Mouse (Mus musculus): Measurements from ENCODE around the gene Plekhm3. TPM values are rescaled to one million over a fixed set of nuclear protein-coding genes. Genes with fewer than 3 reads are reported as not detected.
A peak's percentile ranks its signal among the peaks of the same experiment; 100 is the strongest.

Plekhm3 gene
- total RNA-seq, 1 experiment, result 9.8 TPM

DNA sequence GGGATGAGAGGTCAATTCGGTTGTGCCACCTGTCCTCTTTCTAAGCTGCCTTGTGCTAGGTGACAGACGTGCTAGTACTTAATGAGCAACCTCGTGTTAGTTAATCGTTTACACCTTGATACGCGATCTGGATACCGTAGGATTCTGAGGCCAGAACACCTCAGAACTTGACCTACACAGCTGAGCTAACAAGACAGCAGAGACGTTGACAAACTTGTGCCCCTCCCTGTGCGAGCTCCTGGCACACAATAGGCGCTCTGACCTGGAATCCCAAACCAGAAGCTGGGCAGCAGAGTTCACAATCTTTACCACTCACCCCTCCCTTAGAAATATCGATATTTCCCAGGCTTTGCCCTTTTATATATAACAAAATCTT, 218.5 kb downstream of the Plekhm3 start:
- in situ Hi-C loops (cut with MboI; ENCODE audit: low sequenced_read_pairs in 2 of 2, unreplicated experiment in 2 of 2), result no loop called here
- peaks cover 24% of the 10 kb centered on the region for H3K36me3 ChIP-seq (ENCODE audit: control insufficient read depth, insufficient read depth, low read length, poor library complexity, severe bottlenecking)
- DNase-seq (ENCODE audit: low read depth, low spot score), result no peak
- H3K9me3 ChIP-seq (ENCODE audit: control insufficient read depth, insufficient read depth, low read depth, low read length), result no peaks in the 10 kb centered on the region
- H3K4me1 ChIP-seq (ENCODE audit: control insufficient read depth in 2 of 2, insufficient read depth in 2 of 2, low read length in 2 of 2, poor library complexity in 1 of 2), result peaks cover 5 to 7% of the 10 kb centered on the region in 2 experiments; a peak in 3 of 4 replicates
- peak overlapping the region; percentile 63 to 80 for H3K4me3 ChIP-seq (ENCODE audit: insufficient read depth in 1 of 2, low read depth in 1 of 2, low read length in 2 of 2, poor library complexity in 1 of 2, severe bottlenecking in 1 of 2)
- no peak overlapping the region for H3K27ac ChIP-seq (ENCODE audit: insufficient read depth, low read depth, low read length, poor library complexity, severe bottlenecking)
- no peak for TF ChIP-seq MAFK (IDR thresholded peaks at IDR 0.05; ENCODE audit: insufficient read depth, low read depth, low read length)
- TF ChIP-seq ZC3H11A (IDR thresholded peaks at IDR 0.05; ENCODE audit: borderline replicate concordance, low read depth, low read length), result no peak
- peak overlapping the region; percentile 80 for H3K9ac ChIP-seq (ENCODE audit: insufficient read depth, low read depth, low read length, poor library complexity, severe bottlenecking)

DNA sequence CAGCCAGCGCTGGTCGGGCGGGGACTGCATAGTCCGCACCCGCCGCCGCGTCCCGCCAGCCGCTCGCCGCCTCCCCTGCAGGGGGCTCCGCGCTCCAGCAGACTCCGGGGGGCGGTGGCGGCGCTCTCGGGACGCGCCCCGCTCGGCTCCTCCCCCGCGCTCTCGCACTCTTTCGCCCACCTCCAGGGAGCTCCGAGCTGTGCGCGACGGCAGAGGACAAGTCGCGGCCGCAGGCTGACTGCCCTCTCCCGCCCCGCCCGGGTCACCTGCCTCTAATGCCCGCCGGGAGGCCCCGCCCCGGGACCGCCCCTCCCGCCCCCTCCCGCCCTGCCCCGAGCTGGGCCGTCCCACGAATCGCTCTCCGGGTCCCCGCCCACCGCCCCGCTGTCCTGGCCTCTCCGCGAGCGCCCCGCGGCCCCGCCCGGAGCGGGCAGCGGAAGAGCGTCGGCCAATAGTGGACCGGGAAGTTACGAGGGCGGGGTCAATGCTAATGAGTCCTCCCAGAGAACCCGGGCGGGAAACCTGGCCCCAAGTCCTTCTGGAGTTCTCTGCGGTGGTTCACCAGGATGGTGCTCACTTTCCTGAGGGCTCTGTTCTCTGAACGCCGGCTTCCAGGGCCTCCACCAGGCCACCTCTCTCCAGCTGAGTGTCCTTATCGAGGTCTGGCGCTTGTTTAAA, 219.0 kb downstream of the Plekhm3 start, which contains the start of gene Fzd5:
Gene Fzd5, minus strand, starts transcription at position 250 of the 678 bp plus-strand sequence.
- peaks cover 24% of the 10 kb centered on the region for H3K36me3 ChIP-seq (ENCODE audit: control insufficient read depth, insufficient read depth, low read length, poor library complexity, severe bottlenecking)
- H3K9ac ChIP-seq (ENCODE audit: insufficient read depth, low read depth, low read length, poor library complexity, severe bottlenecking), result peak within 1 kb of the TSS; percentile 93
- TF ChIP-seq ZC3H11A (IDR thresholded peaks at IDR 0.05; ENCODE audit: borderline replicate concordance, low read depth, low read length), result no peak
- TF ChIP-seq CHD2 (IDR thresholded peaks at IDR 0.05; ENCODE audit: low read depth, low read length), result no peak
- no peak; the same call in none of the 2 replicates for TF ChIP-seq HCFC1 (IDR thresholded peaks at IDR 0.05; ENCODE audit: borderline replicate concordance, insufficient read depth, low read length)
- TF ChIP-seq MAFK (IDR thresholded peaks at IDR 0.05; ENCODE audit: insufficient read depth, low read depth, low read length), result no peak
- no peak for TF ChIP-seq ZNF384 (IDR thresholded peaks at IDR 0.05; ENCODE audit: low read depth, low read length)
- in situ Hi-C loops (cut with MboI; ENCODE audit: low sequenced_read_pairs in 2 of 2, unreplicated experiment in 2 of 2), result no loop called here
- no peaks in the 10 kb centered on the region for H3K9me3 ChIP-seq (ENCODE audit: control insufficient read depth, insufficient read depth, low read depth, low read length)
- H3K4me3 ChIP-seq (ENCODE audit: insufficient read depth in 1 of 2, low read depth in 1 of 2, low read length in 2 of 2, poor library complexity in 1 of 2, severe bottlenecking in 1 of 2), result peak within 1 kb of the TSS; percentile 97 to 98
- peak within 1 kb of the TSS; percentile 73 for H3K27ac ChIP-seq (ENCODE audit: insufficient read depth, low read depth, low read length, poor library complexity, severe bottlenecking)
- H3K4me1 ChIP-seq (ENCODE audit: control insufficient read depth in 2 of 2, insufficient read depth in 2 of 2, low read length in 2 of 2, poor library complexity in 1 of 2), result peaks cover 5 to 7% of the 10 kb centered on the region in 2 experiments; a peak in 3 of 4 replicates
- peak; percentile 92 for DNase-seq (ENCODE audit: low read depth, low spot score)

DNA sequence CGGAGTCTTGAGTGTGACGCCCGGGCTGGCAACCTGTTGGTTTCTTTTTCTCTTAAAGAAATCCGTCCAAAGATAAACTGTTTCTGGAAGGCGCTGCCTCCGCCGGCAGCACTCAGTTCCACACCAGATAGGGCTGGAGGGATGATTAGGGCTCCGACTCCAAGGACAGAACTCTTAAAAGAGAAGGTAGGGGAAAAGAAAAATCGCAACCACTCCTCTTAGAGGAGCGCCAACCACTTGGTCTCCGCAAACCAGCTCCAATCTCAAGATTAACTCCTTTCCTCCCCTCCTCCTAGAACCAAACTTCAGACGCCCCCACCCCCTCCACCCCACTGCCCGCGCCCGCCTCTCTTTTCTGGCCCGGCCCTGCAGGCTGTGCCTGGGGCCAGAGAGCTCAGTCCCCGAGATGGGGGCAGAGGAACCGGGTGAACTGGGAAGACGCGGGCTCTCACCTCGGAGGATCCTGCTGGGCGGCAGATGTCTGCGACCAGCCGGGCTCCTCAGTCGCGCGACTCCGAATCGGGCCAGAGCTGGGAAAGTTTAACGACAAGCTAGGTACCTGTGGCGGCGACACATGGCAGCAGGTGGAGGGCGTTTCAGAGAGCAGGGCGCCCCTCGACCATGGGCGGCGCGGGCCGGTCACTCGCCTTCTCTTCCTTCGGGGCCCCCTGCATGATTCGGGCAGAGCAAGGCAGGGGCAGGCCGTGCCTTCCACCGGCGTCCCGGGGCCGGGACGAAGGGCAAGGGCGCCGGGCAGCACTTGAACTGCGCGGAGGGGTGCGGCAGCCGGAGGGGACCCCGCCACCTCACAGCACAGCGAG, 219.7 kb downstream of the Plekhm3 start:
- H3K36me3 ChIP-seq (ENCODE audit: control insufficient read depth, insufficient read depth, low read length, poor library complexity, severe bottlenecking), result peaks cover 27% of the 10 kb centered on the region
- no peaks in the 10 kb centered on the region for H3K9me3 ChIP-seq (ENCODE audit: control insufficient read depth, insufficient read depth, low read depth, low read length)
- peak overlapping the region; percentile 97 to 98 for H3K4me3 ChIP-seq (ENCODE audit: insufficient read depth in 1 of 2, low read depth in 1 of 2, low read length in 2 of 2, poor library complexity in 1 of 2, severe bottlenecking in 1 of 2)
- peak overlapping the region; percentile 73 for H3K27ac ChIP-seq (ENCODE audit: insufficient read depth, low read depth, low read length, poor library complexity, severe bottlenecking)
- no peak for DNase-seq (ENCODE audit: low read depth, low spot score)
- in situ Hi-C loops (cut with MboI; ENCODE audit: low sequenced_read_pairs in 2 of 2, unreplicated experiment in 2 of 2), result no loop called here
- H3K9ac ChIP-seq (ENCODE audit: insufficient read depth, low read depth, low read length, poor library complexity, severe bottlenecking), result peak overlapping the region; percentile 93
- no peak; the same call in 1 of the 2 replicates for TF ChIP-seq HCFC1 (IDR thresholded peaks at IDR 0.05; ENCODE audit: borderline replicate concordance, insufficient read depth, low read length)
- no peak for TF ChIP-seq ZNF384 (IDR thresholded peaks at IDR 0.05; ENCODE audit: low read depth, low read length)
- no peak for TF ChIP-seq CHD2 (IDR thresholded peaks at IDR 0.05; ENCODE audit: low read depth, low read length)
- TF ChIP-seq MAFK (IDR thresholded peaks at IDR 0.05; ENCODE audit: insufficient read depth, low read depth, low read length), result no peak
- no peak for TF ChIP-seq ZC3H11A (IDR thresholded peaks at IDR 0.05; ENCODE audit: borderline replicate concordance, low read depth, low read length)
- H3K4me1 ChIP-seq (ENCODE audit: control insufficient read depth in 2 of 2, insufficient read depth in 2 of 2, low read length in 2 of 2, poor library complexity in 1 of 2), result peaks cover 5 to 7% of the 10 kb centered on the region in 2 experiments; a peak in 3 of 4 replicates

Other genes starting within 250 kb of the Plekhm3 start
- gene Fzd5, start 219.1 kb downstream of the Plekhm3 start, total RNA-seq (2012; rRNA removed), result 84.7 and 142 TPM in 2 replicates
- 0.37 and 1.6 TPM in 2 replicates for gene Akr1cl, start 75.9 kb upstream of the Plekhm3 start, total RNA-seq (2012; rRNA removed)
- 0.42 and 4.3 TPM in 2 replicates for gene Cryge, start 94.3 kb upstream of the Plekhm3 start, total RNA-seq (2012; rRNA removed)
- 1.6 TPM in 1 of 2 replicates, not detected in the other for gene Crygd, start 106.6 kb upstream of the Plekhm3 start, total RNA-seq (2012; rRNA removed)
- gene Crygc, start 116.9 kb upstream of the Plekhm3 start, total RNA-seq (2012; rRNA removed), result 1.3 TPM in 1 of 2 replicates, not detected in the other
- gene Crygb, start 125.5 kb upstream of the Plekhm3 start, total RNA-seq (2012; rRNA removed), result 0.48 and 0.67 TPM in 2 replicates
- 1.5 and 2.3 TPM in 2 replicates for gene Cryga, start 146.5 kb upstream of the Plekhm3 start, total RNA-seq (2012; rRNA removed)
- 0.58 TPM in 1 of 2 replicates, not detected in the other for gene Gm28845, start 162.7 kb upstream of the Plekhm3 start, total RNA-seq (2012; rRNA removed)
- gene D630023F18Rik, start 166.4 kb upstream of the Plekhm3 start, total RNA-seq (2012; rRNA removed), result 4.7 and 6.1 TPM in 2 replicates
- gene Idh1, start 229.7 kb upstream of the Plekhm3 start, total RNA-seq (2012; rRNA removed), result 25.0 and 51.1 TPM in 2 replicates
- 29.1 and 30.4 TPM in 2 replicates for gene Pikfyve, start 229.9 kb upstream of the Plekhm3 start, total RNA-seq (2012; rRNA removed)